Mouse (Mus musculus) MEL (cell line): ENCODE data around the gene 4930404H24Rik.

Experiments used
- CTCF ChIP-seq, 3 experiments: IDR thresholded peaks in 2 of 3; conservative IDR thresholded peaks in 1 of 3; 2 replicates each; pipeline ENCODE4 v1.5.1; 2011 to 2012; ENCODE audit warnings: low read length in 3 of 3, low read depth in 2 of 3, mild to moderate bottlenecking in 2 of 3, improper control_type of control experiment in 1 of 3, inconsistent platforms in 1 of 3, mixed read lengths in 1 of 3, moderate library complexity in 1 of 3; ENCODE audit not compliant: control insufficient read depth in 1 of 3, insufficient read depth in 1 of 3, poor library complexity in 1 of 3, severe bottlenecking in 1 of 3
- GATA1 ChIP-seq: IDR thresholded peaks from 2 replicates; pipeline ENCODE4 v1.6.1; 2011; ENCODE audit warnings: low read depth, low read length, improper control_type of control experiment
- HCFC1 ChIP-seq: IDR thresholded peaks from 2 replicates; pipeline ENCODE4 v1.6.1; 2012; ENCODE audit warnings: low read depth, mild to moderate bottlenecking, inconsistent platforms, low read length, improper control_type of control experiment, moderate library complexity
- MYC ChIP-seq: IDR thresholded peaks from 2 replicates; pipeline ENCODE4 v1.6.1; 2011; ENCODE audit warnings: low read depth, mild to moderate bottlenecking, low read length, improper control_type of control experiment, moderate library complexity
- POLR2A ChIP-seq, 2 experiments: IDR thresholded peaks; 2 replicates each; pipeline ENCODE4 v1.6.1; 2011 to 2012; ENCODE audit warnings: low read length in 2 of 2, mild to moderate bottlenecking in 2 of 2, control low read depth in 1 of 2, improper control_type of control experiment in 1 of 2, low read depth in 1 of 2, moderate library complexity in 1 of 2; ENCODE audit not compliant: control insufficient read depth in 1 of 2, insufficient read depth in 1 of 2, poor library complexity in 1 of 2
- TCF12 ChIP-seq: IDR thresholded peaks from 2 replicates; pipeline ENCODE4 v1.6.1; 2014; ENCODE audit warnings: low read depth, mild to moderate bottlenecking, inconsistent platforms, low read length, improper control_type of control experiment, moderate library complexity

- TF ChIP-seq CTCF (IDR thresholded peaks at IDR 0.05 in 2 of 3, conservative IDR thresholded peaks at IDR 0.05 in 1 of 3; ENCODE audit: control insufficient read depth in 1 of 3, insufficient read depth in 1 of 3, low read depth in 2 of 3, low read length in 3 of 3, poor library complexity in 1 of 3, severe bottlenecking in 1 of 3) (no peak), HCFC1 (no peak), POLR2A (IDR thresholded peaks at IDR 0.05; ENCODE audit: control insufficient read depth in 1 of 2, insufficient read depth in 1 of 2, low read depth in 1 of 2, low read length in 2 of 2, poor library complexity in 1 of 2) (no peak), MYC (no peak), GATA1 (no peak), TCF12 (no peak)
Measured at GRCm38 (mm10) chr2:153490116-153490515, 2.5 kb upstream of the 4930404H24Rik start.
